Mouse (Mus musculus) frontal cortex, adult 2 months (tissue): ENCODE results near the gene Gm45808. TPM values are rescaled to one million over a fixed set of nuclear protein-coding genes. Genes with fewer than 3 reads are reported as not detected.

ENCODE experiments used
- polyA plus RNA-seq: library from polyadenylated mRNA; depleted of rRNA; stranded (reverse); fragments of >200 nt; gene quantifications from 2 replicates; pipeline ENCODE4 v1.2.3, GENCODE M21; 2012; rRNA removed

The Gm45808 gene
- polyA plus RNA-seq, 1 experiment, result not detected

Other genes with a start within 250 kb of the Gm45808 start
- gene Cd37, start 247.7 kb downstream of the Gm45808 start, polyA plus RNA-seq, result 10.3 and 11.2 TPM in 2 replicates
- 1.1 and 1.2 TPM in 2 replicates for gene Slc6a16, start 245.7 kb downstream of the Gm45808 start, polyA plus RNA-seq
- 0.20 and 0.29 TPM in 2 replicates for gene Slc6a21, start 209.3 kb downstream of the Gm45808 start, polyA plus RNA-seq
- 22.6 and 24.5 TPM in 2 replicates for gene Trpm4, start 153.0 kb downstream of the Gm45808 start, polyA plus RNA-seq
- gene Hrc, start 151.5 kb downstream of the Gm45808 start, polyA plus RNA-seq, result 0.60 and 0.61 TPM in 2 replicates
- gene Ppfia3, start 119.8 kb downstream of the Gm45808 start, polyA plus RNA-seq, result 114 and 126 TPM in 2 replicates
- gene Lin7b, start 116.2 kb downstream of the Gm45808 start, polyA plus RNA-seq, result 241 and 267 TPM in 2 replicates
- 854 and 909 TPM in 2 replicates for gene Snrnp70, start 91.1 kb downstream of the Gm45808 start, polyA plus RNA-seq
- 0.06 TPM in 1 of 2 replicates, not detected in the other for gene Kcna7, start 81.2 kb downstream of the Gm45808 start, polyA plus RNA-seq
- gene Ntf5, start 73.1 kb downstream of the Gm45808 start, polyA plus RNA-seq, result 0.12 and 0.23 TPM in 2 replicates
- gene Lhb, start 66.0 kb downstream of the Gm45808 start, polyA plus RNA-seq, result not detected in 2 replicates
- 20.5 and 20.9 TPM in 2 replicates for gene Gys1, start 52.0 kb downstream of the Gm45808 start, polyA plus RNA-seq
- 46.9 and 47.2 TPM in 2 replicates for gene Ruvbl2, start 48.7 kb downstream of the Gm45808 start, polyA plus RNA-seq
- 647 and 719 TPM in 2 replicates for gene Ftl1, start 26.9 kb downstream of the Gm45808 start, polyA plus RNA-seq
- gene Bax, start 19.9 kb downstream of the Gm45808 start, polyA plus RNA-seq, result 108 and 110 TPM in 2 replicates
- gene Tulp2, start 4.9 kb downstream of the Gm45808 start, polyA plus RNA-seq, result 0.12 and 0.17 TPM in 2 replicates
- 8.0 and 8.8 TPM in 2 replicates for gene Dhdh, start 2.0 kb upstream of the Gm45808 start, polyA plus RNA-seq
- gene Nucb1, start 23.6 kb upstream of the Gm45808 start, polyA plus RNA-seq, result 88.5 and 103 TPM in 2 replicates
- 19.9 and 20.3 TPM in 2 replicates for gene Ppp1r15a, start 39.5 kb upstream of the Gm45808 start, polyA plus RNA-seq
- 5.4 and 8.5 TPM in 2 replicates for gene Plekha4, start 39.5 kb upstream of the Gm45808 start, polyA plus RNA-seq
- gene Hsd17b14, start 68.1 kb upstream of the Gm45808 start, polyA plus RNA-seq, result 0.34 and 0.53 TPM in 2 replicates
- 22.6 and 23.2 TPM in 2 replicates for gene Bcat2, start 83.3 kb upstream of the Gm45808 start, polyA plus RNA-seq
- not detected in 2 replicates for gene Fgf21, start 128.7 kb upstream of the Gm45808 start, polyA plus RNA-seq
- 0.08 TPM in 2 replicates for gene Fut1, start 130.5 kb upstream of the Gm45808 start, polyA plus RNA-seq
- gene Izumo1, start 135.0 kb upstream of the Gm45808 start, polyA plus RNA-seq, result 0.08 and 0.10 TPM in 2 replicates
- 7.2 and 7.3 TPM in 2 replicates for gene Rasip1, start 140.7 kb upstream of the Gm45808 start, polyA plus RNA-seq
- 5.9 and 6.6 TPM in 2 replicates for gene Mamstr, start 153.2 kb upstream of the Gm45808 start, polyA plus RNA-seq
- 0.13 and 0.16 TPM in 2 replicates for gene Fut2, start 179.6 kb upstream of the Gm45808 start, polyA plus RNA-seq
- 1.7 and 4.7 TPM in 2 replicates for gene Ntn5, start 197.2 kb upstream of the Gm45808 start, polyA plus RNA-seq
- 1.4 TPM in 2 replicates for gene Sec1, start 207.6 kb upstream of the Gm45808 start, polyA plus RNA-seq
- 283 and 318 TPM in 2 replicates for gene Car11, start 213.0 kb upstream of the Gm45808 start, polyA plus RNA-seq
- 208 and 221 TPM in 2 replicates for gene Dbp, start 218.3 kb upstream of the Gm45808 start, polyA plus RNA-seq
- 280 and 304 TPM in 2 replicates for gene Rpl18, start 228.6 kb upstream of the Gm45808 start, polyA plus RNA-seq
- 22.4 and 23.3 TPM in 2 replicates for gene Sphk2, start 231.2 kb upstream of the Gm45808 start, polyA plus RNA-seq
- 0.18 and 0.21 TPM in 2 replicates for gene Fam83e, start 234.4 kb upstream of the Gm45808 start, polyA plus RNA-seq
- gene Spaca4, start 239.0 kb upstream of the Gm45808 start, polyA plus RNA-seq, result not detected in 2 replicates